Mouse (Mus musculus): ENCODE results near the gene Clip3. TPM values are rescaled to one million over a fixed set of nuclear protein-coding genes. Genes with fewer than 3 reads are reported as not detected.

Clip3 gene
- polyA plus RNA-seq, 1 experiment from 2014 or later, result 99.2 TPM

GRCm38 (mm10) chr7:30332622-30333259 is 41.2 kb downstream of the Clip3 start:
- H3K4me1 ChIP-seq (replicated peaks), result peaks cover 21% of the 10 kb centered on the region
- H3K9ac ChIP-seq (replicated peaks), result no peak overlapping the region
- no peak for ATAC-seq
- H3K4me3 ChIP-seq (replicated peaks), result 0 out of 2 replicates have a peak overlapping the region, but pooled peaks have one; percentile 11
- H3K4me2 ChIP-seq (replicated peaks), result no peak overlapping the region
- H3K27ac ChIP-seq, result no peak overlapping the region
- 66% methylated on average over 18 of the region's 18 CpGs for WGBS
- no peaks in the 10 kb centered on the region for H3K36me3 ChIP-seq
- H3K9me3 ChIP-seq, result no peaks in the 10 kb centered on the region
- H3K27me3 ChIP-seq, result peaks cover 27% of the 10 kb centered on the region

- Histone ChIP-seq H3K27ac (no peak overlapping the region), H3K9me3 (no peaks in the 10 kb centered on the region)
- 57% methylated on average over 4 of the region's 4 CpGs for WGBS
Measured at GRCm38 (mm10) chr7:30333436-30333835, 41.9 kb downstream of the Clip3 start.

GRCm38 (mm10) chr7:30334563-30334962 is 43.0 kb downstream of the Clip3 start:
- peaks cover 37% of the 10 kb centered on the region for H3K27me3 ChIP-seq
- no peak overlapping the region for H3K9ac ChIP-seq (replicated peaks)
- H3K27ac ChIP-seq, result no peak overlapping the region
- no peaks in the 10 kb centered on the region for H3K9me3 ChIP-seq
- no peak overlapping the region for H3K4me2 ChIP-seq (replicated peaks)
- no peaks in the 10 kb centered on the region for H3K36me3 ChIP-seq
- no peak for ATAC-seq
- peaks cover 21% of the 10 kb centered on the region for H3K4me1 ChIP-seq (replicated peaks)
- WGBS, result 59% methylated on average over 5 of the region's 5 CpGs
- H3K4me3 ChIP-seq (replicated peaks), result no peak overlapping the region

More at GRCm38 (mm10) chr7:30333436-30333835, 41.9 kb downstream of the Clip3 start:
- H3K4me3 ChIP-seq (replicated peaks), result no peak overlapping the region
- H3K9ac ChIP-seq (replicated peaks), result no peak overlapping the region
- peaks cover 21% of the 10 kb centered on the region for H3K4me1 ChIP-seq (replicated peaks)
- no peaks in the 10 kb centered on the region for H3K36me3 ChIP-seq
- H3K27me3 ChIP-seq, result peaks cover 28% of the 10 kb centered on the region
- H3K4me2 ChIP-seq (replicated peaks), result no peak overlapping the region
- ATAC-seq, result peak; percentile 31; the same call in 1 of the 2 replicates

- H3K27me3 ChIP-seq, result peaks cover 37% of the 10 kb centered on the region
- 78% methylated on average over 6 of the region's 6 CpGs for WGBS
- ATAC-seq, result no peak
- no peak overlapping the region for H3K4me2 ChIP-seq (replicated peaks)
- no peak overlapping the region for H3K9ac ChIP-seq (replicated peaks)
- H3K36me3 ChIP-seq, result no peaks in the 10 kb centered on the region
- no peak overlapping the region for H3K27ac ChIP-seq
- no peaks in the 10 kb centered on the region for H3K9me3 ChIP-seq
- no peak overlapping the region for H3K4me3 ChIP-seq (replicated peaks)
- H3K4me1 ChIP-seq (replicated peaks), result peaks cover 21% of the 10 kb centered on the region
Measured at GRCm38 (mm10) chr7:30335688-30336087, 44.2 kb downstream of the Clip3 start.

GRCm38 (mm10) chr7:30336384-30336783 is 44.9 kb downstream of the Clip3 start:
- H3K4me3 ChIP-seq (replicated peaks), result no peak overlapping the region
- H3K4me2 ChIP-seq (replicated peaks), result no peak overlapping the region
- peaks cover 37% of the 10 kb centered on the region for H3K27me3 ChIP-seq
- no peak overlapping the region for H3K27ac ChIP-seq
- H3K36me3 ChIP-seq, result no peaks in the 10 kb centered on the region
- ATAC-seq, result peak; percentile 43; the same call in 1 of the 2 replicates
- no peak overlapping the region for H3K9ac ChIP-seq (replicated peaks)
- H3K9me3 ChIP-seq, result no peaks in the 10 kb centered on the region
- WGBS, result 3% methylated on average over 9 of the region's 9 CpGs
- H3K4me1 ChIP-seq (replicated peaks), result peaks cover 17% of the 10 kb centered on the region

GRCm38 (mm10) chr7:30339432-30340109 is 48.0 kb downstream of the Clip3 start:
- H3K27ac ChIP-seq, result no peak overlapping the region
- no peaks in the 10 kb centered on the region for H3K9me3 ChIP-seq
- no peak overlapping the region for H3K4me2 ChIP-seq (replicated peaks)
- 73% methylated on average over 5 of the region's 5 CpGs for WGBS
- no peak for ATAC-seq
- peaks cover 37% of the 10 kb centered on the region for H3K27me3 ChIP-seq
- H3K4me3 ChIP-seq (replicated peaks), result no peak overlapping the region
- H3K36me3 ChIP-seq, result no peaks in the 10 kb centered on the region
- no peak overlapping the region for H3K9ac ChIP-seq (replicated peaks)
- H3K4me1 ChIP-seq (replicated peaks), result no peaks in the 10 kb centered on the region

GRCm38 (mm10) chr7:30346635-30347379 is 55.3 kb downstream of the Clip3 start:
- Histone ChIP-seq H3K9me3 (no peaks in the 10 kb centered on the region), H3K4me2 (replicated peaks) (no peak overlapping the region), H3K9ac (replicated peaks) (no peak overlapping the region), H3K4me1 (replicated peaks) (peaks cover 6% of the 10 kb centered on the region), H3K36me3 (no peaks in the 10 kb centered on the region), H3K4me3 (replicated peaks) (no peak overlapping the region), H3K27me3 (peaks cover 64% of the 10 kb centered on the region), H3K27ac (no peak overlapping the region)
- ATAC-seq, result no peak
- WGBS, result 27% methylated on average over 21 of the region's 21 CpGs

GRCm38 (mm10) chr7:30347828-30348227 is 56.3 kb downstream of the Clip3 start:
- H3K27ac ChIP-seq, result no peak overlapping the region
- H3K4me1 ChIP-seq (replicated peaks), result peaks cover 6% of the 10 kb centered on the region
- 2% methylated on average over 30 of the region's 30 CpGs for WGBS
- ATAC-seq, result peak; percentile 66
- H3K9ac ChIP-seq (replicated peaks), result 0 out of 2 replicates have a peak overlapping the region, but pooled peaks have one; percentile 25
- H3K9me3 ChIP-seq, result no peaks in the 10 kb centered on the region
- H3K4me3 ChIP-seq (replicated peaks), result no peak overlapping the region
- H3K36me3 ChIP-seq, result no peaks in the 10 kb centered on the region
- peak overlapping the region; percentile 45 for H3K4me2 ChIP-seq (replicated peaks)
- peaks cover 57% of the 10 kb centered on the region for H3K27me3 ChIP-seq

- Histone ChIP-seq H3K4me1 (replicated peaks) (peaks cover 34% of the 10 kb centered on the region), H3K27me3 (peaks cover 26% of the 10 kb centered on the region), H3K9ac (replicated peaks) (no peak overlapping the region), H3K27ac (no peak overlapping the region), H3K4me3 (replicated peaks) (no peak overlapping the region), H3K9me3 (no peaks in the 10 kb centered on the region), H3K36me3 (peaks cover 37% of the 10 kb centered on the region), H3K4me2 (replicated peaks) (no peak overlapping the region)
- peak; percentile 62; the same call in 1 of the 2 replicates for ATAC-seq
- WGBS, result 19% methylated on average over 6 of the region's 6 CpGs
Measured at GRCm38 (mm10) chr7:30353279-30353822, 61.8 kb downstream of the Clip3 start.

- no peak overlapping the region for H3K27ac ChIP-seq
- peaks cover 41% of the 10 kb centered on the region for H3K4me1 ChIP-seq (replicated peaks)
- 0 out of 2 replicates have a peak, but pooled peaks have one; percentile 28 for ATAC-seq
- no peak overlapping the region for H3K4me2 ChIP-seq (replicated peaks)
- H3K36me3 ChIP-seq, result peaks cover 38% of the 10 kb centered on the region
- H3K4me3 ChIP-seq (replicated peaks), result no peak overlapping the region
- WGBS, result 72% methylated on average over 4 of the region's 4 CpGs
- peaks cover 19% of the 10 kb centered on the region; the same call in 1 of the 2 replicates for H3K27me3 ChIP-seq
- H3K9me3 ChIP-seq, result no peaks in the 10 kb centered on the region
- H3K9ac ChIP-seq (replicated peaks), result no peak overlapping the region
Measured at GRCm38 (mm10) chr7:30354059-30354458, 62.5 kb downstream of the Clip3 start.
